Mouse (Mus musculus): ENCODE data around the gene Olfr231. TPM values are rescaled to one million over a fixed set of nuclear protein-coding genes. Genes with fewer than 3 reads are reported as not detected.

Gene Olfr231
- not detected for total RNA-seq (2021)

GRCm38 (mm10) chr1:174121062-174121461 is at the start of gene Olfr231:
Gene Olfr231, minus strand, starts transcription at chr1:174121162.
- no peak for DNase-seq (ENCODE audit: low spot score in 2 of 2)
- intact Hi-C loops (cut with DNase I): no loop called here

GRCm38 (mm10) chr1:174169024-174169423 is 48.1 kb upstream of the Olfr231 start:
- intact Hi-C loops (cut with DNase I): no loop called here
- no peak for DNase-seq (ENCODE audit: low spot score in 2 of 2)

DNA sequence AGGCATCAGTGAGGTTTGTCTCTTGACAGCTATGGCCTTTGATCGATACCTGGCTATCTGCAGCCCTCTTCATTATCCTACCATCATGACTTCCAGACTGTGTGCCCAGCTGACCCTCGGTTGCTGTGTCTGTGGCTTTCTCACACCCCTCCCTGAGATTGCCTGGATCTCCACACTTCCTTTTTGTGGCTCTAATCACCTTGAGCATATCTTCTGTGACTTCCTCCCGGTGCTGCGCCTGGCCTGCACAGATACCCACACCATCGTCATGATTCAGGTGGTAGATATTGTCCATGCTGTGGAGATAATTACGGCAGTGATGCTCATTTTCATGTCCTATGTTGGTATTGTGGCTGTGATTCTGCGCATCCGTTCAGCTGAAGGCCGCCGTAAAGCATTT is 38.1 kb upstream of the Olfr231 start:
- DNase-seq (ENCODE audit: low spot score in 2 of 2): no peak
- intact Hi-C loops (cut with DNase I): no loop called here

GRCm38 (mm10) chr1:174158512-174158911 is 37.5 kb upstream of the Olfr231 start:
- intact Hi-C loops (cut with DNase I): no loop called here
- DNase-seq (ENCODE audit: low spot score in 2 of 2): no peak

DNA sequence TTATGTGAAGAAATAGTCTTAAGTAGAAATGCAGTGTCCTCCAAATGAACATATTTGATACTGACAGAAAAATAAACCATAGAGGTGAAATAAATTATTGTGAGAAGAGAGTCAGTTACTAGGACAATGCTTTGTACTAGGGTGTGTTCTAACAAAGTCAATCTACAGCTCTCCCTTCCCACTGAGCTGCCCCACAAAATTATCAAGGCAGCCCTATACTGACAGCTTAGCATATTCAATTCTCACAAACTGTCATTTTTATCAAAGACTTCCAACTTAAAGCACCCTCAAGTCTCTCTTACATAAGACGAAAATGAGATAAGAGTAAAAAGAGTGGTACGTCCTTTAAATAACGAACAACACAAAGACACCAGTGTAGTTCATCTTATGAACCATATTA is 36.7 kb upstream of the Olfr231 start:
- intact Hi-C loops (cut with DNase I): no loop called here
- DNase-seq (ENCODE audit: low spot score in 2 of 2): no peak

GRCm38 (mm10) chr1:174155333-174155732 is 34.4 kb upstream of the Olfr231 start, which contains the start of gene Olfr420:
Gene Olfr420, plus strand, starts transcription at chr1:174155633.
- intact Hi-C loops (cut with DNase I): no loop called here
- DNase-seq (ENCODE audit: low spot score in 2 of 2): no peak

DNA sequence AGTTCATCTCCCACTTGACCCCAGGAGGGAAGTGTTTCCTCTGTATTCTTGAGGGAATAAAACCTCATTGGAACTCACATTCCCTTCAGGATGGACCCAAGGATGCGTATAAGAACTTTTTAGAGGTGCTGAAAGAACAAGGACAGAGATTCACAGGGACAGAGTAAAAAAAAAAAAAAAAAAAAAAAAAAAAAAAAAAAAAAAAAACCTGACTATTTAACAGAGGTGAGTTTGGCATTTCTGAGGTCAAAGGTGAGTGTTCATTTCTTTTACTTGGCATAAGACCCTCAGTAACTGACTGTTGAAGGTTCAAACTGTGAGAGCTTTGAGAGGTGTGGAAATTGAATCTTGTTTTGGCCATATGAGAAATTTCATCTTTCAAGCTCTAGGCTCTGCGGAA is 28.3 kb upstream of the Olfr231 start:
- intact Hi-C loops (cut with DNase I): no loop called here
- DNase-seq (ENCODE audit: low spot score in 2 of 2): no peak

DNA sequence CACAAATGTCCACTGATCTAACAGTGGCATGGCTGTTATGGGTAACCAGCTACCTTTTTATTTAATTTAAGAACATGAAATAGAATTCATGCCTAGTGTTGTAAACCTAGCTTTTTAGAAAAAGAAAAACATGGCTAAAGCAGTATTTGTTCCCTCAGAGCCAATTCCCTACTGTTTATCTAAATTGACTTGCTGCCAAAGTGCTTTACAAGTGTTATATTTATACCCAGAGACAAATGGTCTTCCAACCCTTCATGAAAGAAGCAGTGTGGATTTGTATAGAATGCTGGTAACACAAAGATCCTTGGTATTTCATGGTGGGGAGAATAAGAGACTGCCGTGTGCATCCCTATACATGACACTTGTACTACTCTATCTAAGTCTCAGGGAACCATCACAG is 25.7 kb upstream of the Olfr231 start:
- intact Hi-C loops (cut with DNase I): no loop called here
- no peak for DNase-seq (ENCODE audit: low spot score in 2 of 2)

DNA sequence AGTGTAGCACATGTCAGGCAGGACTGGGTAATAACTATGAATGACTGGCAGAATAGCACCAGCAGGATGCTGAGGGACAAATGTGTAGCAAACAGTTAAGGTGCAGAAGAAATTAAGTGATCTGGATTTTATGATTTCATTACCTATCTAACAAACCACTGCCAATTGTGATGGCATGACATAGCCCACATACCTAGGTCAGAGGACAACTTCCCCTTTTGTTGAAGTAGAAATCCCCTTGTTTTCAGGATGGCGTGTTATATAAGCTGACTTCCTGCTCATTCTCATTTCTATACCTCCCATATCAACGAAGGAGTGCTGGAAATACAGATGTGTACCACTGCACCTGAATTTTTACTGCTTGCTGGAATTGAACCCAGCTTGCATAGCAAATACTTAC is 20.4 kb upstream of the Olfr231 start:
- intact Hi-C loops (cut with DNase I): no loop called here
- no peak for DNase-seq (ENCODE audit: low spot score in 2 of 2)

DNA sequence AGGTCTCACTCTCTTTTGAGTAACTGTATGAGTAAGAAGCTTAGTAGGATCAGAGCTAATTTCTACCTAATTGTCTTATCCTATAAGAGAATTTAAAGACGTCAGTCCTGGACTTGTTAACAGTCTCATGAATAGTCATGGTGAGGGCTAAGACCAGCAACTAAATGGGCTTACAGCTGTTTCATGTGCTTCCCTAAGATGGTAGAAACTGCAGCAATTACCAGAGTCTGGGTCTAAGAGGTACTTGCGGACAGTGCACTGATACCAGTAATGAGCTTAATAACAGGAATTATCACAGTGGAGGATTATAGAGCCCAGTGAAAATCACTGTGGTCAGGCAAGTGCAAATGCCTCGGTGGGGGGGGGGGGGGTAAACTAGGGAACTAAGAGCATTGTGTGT is 11.0 kb upstream of the Olfr231 start:
- intact Hi-C loops (cut with DNase I): no loop called here
- no peak for DNase-seq (ENCODE audit: low spot score in 2 of 2)

DNA sequence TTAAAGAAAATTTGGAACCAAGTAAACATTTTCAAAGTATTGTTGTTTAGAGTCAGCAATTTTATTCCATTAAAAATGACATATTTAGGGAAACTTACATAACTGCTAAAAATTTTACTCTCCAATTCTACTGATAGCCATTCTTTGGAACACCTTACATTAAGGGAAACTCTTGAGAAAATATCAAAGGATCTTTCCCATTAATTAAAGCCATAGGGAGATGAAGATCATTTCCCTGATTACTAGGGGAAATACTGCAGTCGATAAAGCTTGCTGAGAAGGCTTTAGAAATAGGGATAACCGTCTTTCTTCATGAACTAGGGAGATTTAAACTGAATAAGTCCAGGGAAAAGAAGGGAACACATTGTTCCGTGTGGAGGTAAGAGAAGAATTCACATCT is 10.3 kb upstream of the Olfr231 start, which contains the start of gene Olfr424:
Gene Olfr424, plus strand, starts transcription at position 301 of the 400 bp plus-strand sequence.
- no peak for DNase-seq (ENCODE audit: low spot score in 2 of 2)
- intact Hi-C loops (cut with DNase I): no loop called here

- no peak for DNase-seq (ENCODE audit: low spot score in 2 of 2)
- intact Hi-C loops (cut with DNase I): loop anchor here (2.0 kb wide), 1 partner anchor 647 kb away; no protein-coding TSS in a partner anchor
These were observed 17.2 kb downstream of the Olfr231 start for GRCm38 (mm10) chr1:174103735-174104134.

GRCm38 (mm10) chr1:174096591-174096990 is 24.4 kb downstream of the Olfr231 start, which contains the start of gene Olfr427:
Gene Olfr427, plus strand, starts transcription at chr1:174096891.
- no peak for DNase-seq (ENCODE audit: low spot score in 2 of 2)
- intact Hi-C loops (cut with DNase I): no loop called here

GRCm38 (mm10) chr1:174084031-174084430 is 36.9 kb downstream of the Olfr231 start, which contains the start of gene Olfr429:
Gene Olfr429, plus strand, starts transcription at chr1:174084331.
- DNase-seq (ENCODE audit: low spot score in 2 of 2): no peak
- intact Hi-C loops (cut with DNase I): no loop called here

GRCm38 (mm10) chr1:174066305-174066704 is 54.7 kb downstream of the Olfr231 start, which contains the start of gene Olfr430:
Gene Olfr430, plus strand, starts transcription at chr1:174066605.
- no peak for DNase-seq (ENCODE audit: low spot score in 2 of 2)
- intact Hi-C loops (cut with DNase I): no loop called here

Other genes starting within 250 kb of the Olfr231 start
- not detected for gene Ifi211, start 208.1 kb downstream of the Olfr231 start, total RNA-seq (2021)
- gene Mndal, start 178.7 kb downstream of the Olfr231 start, total RNA-seq (2021): 1 to 10 TPM in 1 of 2 experiments, under 1 TPM in 1; 0.78 to 1.5 TPM
- gene Ifi203, start 178.5 kb downstream of the Olfr231 start, total RNA-seq (2021): under 1 TPM; 0.55 to 0.69 TPM
- gene Ifi202b, start 138.4 kb downstream of the Olfr231 start, total RNA-seq (2021): not detected
- gene Ifi205, start 89.4 kb downstream of the Olfr231 start, total RNA-seq (2021): not detected
- not detected for gene Olfr433, start 80.5 kb downstream of the Olfr231 start, total RNA-seq (2021)
- gene Olfr432, start 72.0 kb downstream of the Olfr231 start, total RNA-seq (2021): not detected
- not detected for gene Olfr430, start 54.6 kb downstream of the Olfr231 start, total RNA-seq (2021)
- not detected for gene Olfr429, start 36.8 kb downstream of the Olfr231 start, total RNA-seq (2021)
- not detected for gene Olfr427, start 24.3 kb downstream of the Olfr231 start, total RNA-seq (2021)
- gene Olfr424, start 10.4 kb upstream of the Olfr231 start, total RNA-seq (2021): not detected
- not detected for gene Olfr420, start 34.5 kb upstream of the Olfr231 start, total RNA-seq (2021)
- under 1 TPM; 0.09 to 0.14 TPM for gene Spta1, start 51.6 kb upstream of the Olfr231 start, total RNA-seq (2021)
- not detected for gene Olfr419, start 130.9 kb upstream of the Olfr231 start, total RNA-seq (2021)
- gene Mptx1, start 209.4 kb upstream of the Olfr231 start, total RNA-seq (2021): not detected
- not detected for gene Olfr417, start 244.0 kb upstream of the Olfr231 start, total RNA-seq (2021)

All from left cerebral cortex, postnatal 25 days (tissue).